Mouse (Mus musculus): Measurements from ENCODE around the gene Rnasek. TPM values are rescaled to one million over a fixed set of nuclear protein-coding genes. Genes with fewer than 3 reads are reported as not detected.

Rnasek gene
- polyA plus RNA-seq, 1 experiment from 2014 or later: 227 TPM

DNA sequence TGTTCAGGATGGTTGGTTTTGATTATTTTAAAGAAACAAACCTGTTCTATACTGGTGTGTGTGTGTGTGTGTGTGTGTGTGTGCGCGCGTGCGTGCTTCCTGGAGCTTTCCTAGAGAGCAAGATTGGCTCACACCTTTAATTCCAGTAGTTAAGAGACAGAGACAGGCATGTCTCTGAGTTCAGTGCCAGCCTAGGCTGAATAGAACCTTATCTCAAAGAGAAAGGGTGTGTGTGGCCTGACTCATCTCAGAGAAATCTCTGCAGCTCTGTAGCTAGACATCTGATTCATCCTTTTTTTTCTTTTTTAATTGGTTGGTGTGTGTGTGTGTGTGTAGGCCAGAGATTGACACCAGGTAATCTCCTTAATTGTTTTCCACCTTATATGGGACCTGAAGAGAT is 19.4 kb upstream of the Rnasek start:
- Histone ChIP-seq H3K27me3 (peaks cover 31% of the 10 kb centered on the region), H3K9ac (no peak overlapping the region), H3K9me3 (replicated peaks) (no peaks in the 10 kb centered on the region), H3K4me2 (no peak overlapping the region), H3K27ac (no peak overlapping the region), H3K4me1 (peaks cover 11% of the 10 kb centered on the region), H3K36me3 (ENCODE audit: poor library complexity, severe bottlenecking) (no peaks in the 10 kb centered on the region), H3K4me3 (no peak overlapping the region)
- 90% methylated on average over 4 of the region's 4 CpGs for WGBS
- ATAC-seq: no peak

GRCm38 (mm10) chr11:70254931-70255531 is 15.4 kb upstream of the Rnasek start, which contains the start of gene Alox12:
Alox12 (minus strand) TSS chr11:70255353.
- 1% methylated on average over 25 of the region's 25 CpGs for WGBS
- peaks cover 63% of the 10 kb centered on the region for H3K27me3 ChIP-seq
- peak within 1 kb of the TSS; percentile 14 for H3K4me3 ChIP-seq
- H3K36me3 ChIP-seq (ENCODE audit: poor library complexity, severe bottlenecking): no peaks in the 10 kb centered on the region
- H3K27ac ChIP-seq: no peak within 1 kb of the TSS
- no peaks in the 10 kb centered on the region for H3K9me3 ChIP-seq (replicated peaks)
- H3K9ac ChIP-seq: no peak within 1 kb of the TSS
- H3K4me1 ChIP-seq: peaks cover 11% of the 10 kb centered on the region
- no peak for ATAC-seq
- peak within 1 kb of the TSS; percentile 31 for H3K4me2 ChIP-seq

- no peak overlapping the region for H3K27ac ChIP-seq
- H3K4me2 ChIP-seq: peak overlapping the region; percentile 31
- peak overlapping the region; percentile 14; the same call in 1 of the 2 replicates for H3K4me3 ChIP-seq
- H3K27me3 ChIP-seq: peaks cover 63% of the 10 kb centered on the region
- ATAC-seq: no peak
- no peak overlapping the region for H3K9ac ChIP-seq
- H3K36me3 ChIP-seq (ENCODE audit: poor library complexity, severe bottlenecking): no peaks in the 10 kb centered on the region
- H3K9me3 ChIP-seq (replicated peaks): no peaks in the 10 kb centered on the region
- peaks cover 11% of the 10 kb centered on the region for H3K4me1 ChIP-seq
- WGBS: 4% methylated on average over 18 of the region's 18 CpGs
Observed at GRCm38 (mm10) chr11:70254337-70254736, 14.7 kb upstream of the Rnasek start.

DNA sequence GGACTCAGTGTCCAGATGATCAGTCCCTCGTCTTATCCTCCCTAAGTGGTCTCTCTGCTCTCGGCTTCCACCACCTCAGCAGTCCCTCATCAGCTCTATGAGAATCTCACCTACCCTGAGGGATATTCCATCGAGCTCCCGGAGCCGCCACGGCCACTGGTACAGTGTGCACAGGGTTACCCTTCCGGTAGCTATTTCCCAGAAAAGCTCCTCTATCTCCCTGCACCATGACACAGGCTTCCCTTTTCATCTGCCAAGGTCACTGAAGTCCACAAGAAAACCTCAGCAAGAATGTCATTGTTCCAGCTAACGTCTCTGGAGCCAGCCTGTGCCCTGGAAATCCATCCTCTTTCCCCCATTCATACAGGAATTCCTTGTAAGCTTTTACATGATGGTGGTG is 12.2 kb upstream of the Rnasek start:
- 84% methylated on average over 8 of the region's 8 CpGs for WGBS
- H3K27me3 ChIP-seq: peaks cover 71% of the 10 kb centered on the region

GRCm38 (mm10) chr11:70250150-70250549 is 10.5 kb upstream of the Rnasek start:
- Histone ChIP-seq H3K4me2 (no peak overlapping the region), H3K4me1 (peaks cover 9% of the 10 kb centered on the region), H3K9me3 (replicated peaks) (no peaks in the 10 kb centered on the region), H3K36me3 (ENCODE audit: poor library complexity, severe bottlenecking) (no peaks in the 10 kb centered on the region), H3K4me3 (no peak overlapping the region), H3K9ac (no peak overlapping the region), H3K27me3 (peaks cover 63% of the 10 kb centered on the region), H3K27ac (no peak overlapping the region)
- 79% methylated on average over 11 of the region's 11 CpGs for WGBS
- ATAC-seq: no peak

More for the DNA sequence above, 12.2 kb upstream of the Rnasek start:
- H3K36me3 ChIP-seq (ENCODE audit: poor library complexity, severe bottlenecking): no peaks in the 10 kb centered on the region
- H3K9me3 ChIP-seq (replicated peaks): no peaks in the 10 kb centered on the region
- no peak overlapping the region for H3K27ac ChIP-seq
- no peak overlapping the region for H3K4me3 ChIP-seq
- H3K4me1 ChIP-seq: peaks cover 11% of the 10 kb centered on the region
- ATAC-seq: no peak
- no peak overlapping the region for H3K9ac ChIP-seq
- H3K4me2 ChIP-seq: no peak overlapping the region

DNA sequence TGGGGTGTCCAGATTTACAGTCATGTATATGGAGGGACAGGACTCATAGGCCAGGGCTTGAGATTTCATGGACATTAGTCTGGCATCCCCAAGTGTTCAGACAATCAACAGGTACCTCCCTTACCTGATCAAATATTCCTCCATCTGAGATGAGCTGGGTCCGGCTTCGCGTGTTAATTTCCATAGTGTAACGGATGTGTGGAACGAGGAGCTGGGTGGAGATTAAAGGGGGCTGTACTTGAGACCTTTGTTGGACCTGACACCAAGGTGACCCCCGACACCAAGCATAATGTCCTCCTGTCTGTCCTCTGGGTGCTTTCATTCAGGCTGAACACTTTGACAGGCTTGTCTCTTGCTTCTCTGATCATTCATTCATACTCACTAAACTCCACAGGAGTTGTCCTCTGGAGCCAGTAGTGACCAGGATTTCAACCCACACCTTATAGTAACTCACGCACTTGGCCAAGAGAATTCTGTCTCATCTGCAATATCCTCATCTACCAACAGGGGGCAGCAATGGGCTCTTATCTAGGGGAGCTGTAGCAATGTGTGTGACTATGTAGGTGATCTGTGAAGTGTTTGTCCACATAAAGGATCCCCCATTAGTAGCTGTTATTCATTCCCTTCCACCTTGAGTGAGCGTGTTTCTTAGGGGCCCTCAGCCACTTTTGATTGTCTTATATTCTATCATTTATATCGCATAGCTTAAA is 7.6 kb upstream of the Rnasek start:
- WGBS: 50% methylated on average over 9 of the region's 9 CpGs
- Histone ChIP-seq H3K36me3 (ENCODE audit: poor library complexity, severe bottlenecking) (no peaks in the 10 kb centered on the region), H3K27ac (no peak overlapping the region), H3K4me2 (no peak overlapping the region), H3K9ac (no peak overlapping the region), H3K4me1 (no peaks in the 10 kb centered on the region), H3K4me3 (no peak overlapping the region), H3K27me3 (peaks cover 40% of the 10 kb centered on the region), H3K9me3 (replicated peaks) (no peaks in the 10 kb centered on the region)
- ATAC-seq: no peak

GRCm38 (mm10) chr11:70242591-70242990 is 2.9 kb upstream of the Rnasek start:
- peaks cover 15% of the 10 kb centered on the region; the same call in 1 of the 2 replicates for H3K27me3 ChIP-seq
- H3K4me2 ChIP-seq: no peak overlapping the region
- no peak overlapping the region for H3K27ac ChIP-seq
- 72% methylated on average over 11 of the region's 11 CpGs for WGBS
- no peak overlapping the region for H3K4me3 ChIP-seq
- H3K9ac ChIP-seq: no peak overlapping the region
- ATAC-seq: no peak
- peaks cover 19% of the 10 kb centered on the region for H3K4me1 ChIP-seq
- no peaks in the 10 kb centered on the region for H3K36me3 ChIP-seq (ENCODE audit: poor library complexity, severe bottlenecking)
- no peaks in the 10 kb centered on the region for H3K9me3 ChIP-seq (replicated peaks)

- peak overlapping the region; percentile 94 for H3K4me3 ChIP-seq
- no peaks in the 10 kb centered on the region for H3K27me3 ChIP-seq
- H3K36me3 ChIP-seq (ENCODE audit: poor library complexity, severe bottlenecking): peaks cover 20% of the 10 kb centered on the region
- 14% methylated on average over 23 of the region's 23 CpGs for WGBS
- no peak for ATAC-seq
- peak overlapping the region; percentile 91 for H3K9ac ChIP-seq
- H3K9me3 ChIP-seq (replicated peaks): no peaks in the 10 kb centered on the region
- peak overlapping the region; percentile 84 for H3K27ac ChIP-seq
- peak overlapping the region; percentile 99 for H3K4me2 ChIP-seq
- H3K4me1 ChIP-seq: peaks cover 32% of the 10 kb centered on the region
Observed at GRCm38 (mm10) chr11:70238591-70239440, 826 bp downstream of the Rnasek start.

DNA sequence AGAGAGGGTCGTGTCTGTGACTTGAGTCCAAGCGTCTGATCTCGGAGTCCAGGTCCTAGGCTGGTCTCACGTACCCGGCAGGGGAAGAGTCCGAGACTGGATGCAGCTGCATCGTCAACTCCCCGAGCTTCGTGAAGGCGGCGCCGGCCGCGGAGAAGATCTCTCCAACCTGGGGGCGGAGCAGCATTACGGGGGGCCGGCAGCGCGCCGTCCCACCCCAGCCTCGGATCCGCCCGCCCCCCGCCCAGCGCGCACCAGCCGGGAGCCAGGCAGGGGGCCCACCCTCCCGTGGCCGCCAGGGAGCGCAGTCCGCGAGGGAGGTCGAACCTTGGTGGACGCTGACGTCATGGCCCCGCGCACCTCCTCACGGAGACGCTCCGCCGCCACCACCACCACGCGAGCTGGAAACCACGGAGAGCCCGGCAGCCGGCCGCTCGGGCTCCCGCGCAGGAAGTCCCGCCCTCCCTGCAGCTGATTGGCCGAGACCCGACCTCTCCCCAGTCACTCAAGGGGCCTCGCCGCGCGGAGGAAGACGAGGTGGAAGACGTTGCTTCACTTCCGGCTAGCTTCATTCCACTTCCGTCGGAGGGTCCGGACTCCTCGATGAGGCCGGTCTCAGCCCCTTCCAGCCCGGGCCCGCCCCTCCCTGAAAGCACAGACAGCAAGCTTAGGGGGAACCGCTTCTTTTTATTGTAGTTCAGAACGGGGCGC is 2.0 kb downstream of the Rnasek start, which contains the start of gene 0610010K14Rik:
TSS of gene 0610010K14Rik (minus strand) at position 458 of the 711 bp plus-strand sequence.
- Histone ChIP-seq H3K4me1 (peaks cover 38% of the 10 kb centered on the region), H3K4me3 (peak within 1 kb of the TSS; percentile 94), H3K27ac (peak within 1 kb of the TSS; percentile 89), H3K4me2 (peak within 1 kb of the TSS; percentile 99), H3K9me3 (replicated peaks) (no peaks in the 10 kb centered on the region), H3K27me3 (no peaks in the 10 kb centered on the region), H3K36me3 (ENCODE audit: poor library complexity, severe bottlenecking) (peaks cover 20% of the 10 kb centered on the region), H3K9ac (peak within 1 kb of the TSS; percentile 91)
- ATAC-seq: peak; percentile 95
- WGBS: under 1% methylated on average over 65 of the region's 70 CpGs

DNA sequence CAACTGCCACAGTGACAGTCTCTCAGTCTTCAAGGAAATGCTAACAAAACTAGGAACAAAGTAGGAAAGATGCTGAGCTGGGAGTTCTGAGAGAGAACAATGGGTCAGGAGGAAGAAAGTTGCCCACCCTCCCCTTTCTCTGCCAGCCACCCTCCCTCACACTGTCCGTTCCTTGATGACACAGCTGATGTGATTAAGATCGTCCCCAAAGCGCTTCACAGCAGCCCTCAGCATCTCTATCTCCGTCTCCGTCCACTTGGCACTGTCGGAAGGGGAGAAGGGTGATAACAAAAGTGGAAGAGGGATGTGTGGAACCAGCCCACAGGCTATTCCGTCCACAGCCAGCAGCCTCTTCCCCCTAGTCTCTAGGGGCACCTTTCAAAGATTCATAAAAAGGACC is 2.9 kb downstream of the Rnasek start:
- no peak for ATAC-seq
- H3K36me3 ChIP-seq (ENCODE audit: poor library complexity, severe bottlenecking): peaks cover 20% of the 10 kb centered on the region
- peak overlapping the region; percentile 94 for H3K4me3 ChIP-seq
- H3K9ac ChIP-seq: peak overlapping the region; percentile 80
- no peaks in the 10 kb centered on the region for H3K27me3 ChIP-seq
- peak overlapping the region; percentile 99 for H3K4me2 ChIP-seq
- H3K4me1 ChIP-seq: peaks cover 42% of the 10 kb centered on the region
- WGBS: 35% methylated on average over 7 of the region's 7 CpGs
- no peaks in the 10 kb centered on the region for H3K9me3 ChIP-seq (replicated peaks)
- H3K27ac ChIP-seq: peak overlapping the region; percentile 89

DNA sequence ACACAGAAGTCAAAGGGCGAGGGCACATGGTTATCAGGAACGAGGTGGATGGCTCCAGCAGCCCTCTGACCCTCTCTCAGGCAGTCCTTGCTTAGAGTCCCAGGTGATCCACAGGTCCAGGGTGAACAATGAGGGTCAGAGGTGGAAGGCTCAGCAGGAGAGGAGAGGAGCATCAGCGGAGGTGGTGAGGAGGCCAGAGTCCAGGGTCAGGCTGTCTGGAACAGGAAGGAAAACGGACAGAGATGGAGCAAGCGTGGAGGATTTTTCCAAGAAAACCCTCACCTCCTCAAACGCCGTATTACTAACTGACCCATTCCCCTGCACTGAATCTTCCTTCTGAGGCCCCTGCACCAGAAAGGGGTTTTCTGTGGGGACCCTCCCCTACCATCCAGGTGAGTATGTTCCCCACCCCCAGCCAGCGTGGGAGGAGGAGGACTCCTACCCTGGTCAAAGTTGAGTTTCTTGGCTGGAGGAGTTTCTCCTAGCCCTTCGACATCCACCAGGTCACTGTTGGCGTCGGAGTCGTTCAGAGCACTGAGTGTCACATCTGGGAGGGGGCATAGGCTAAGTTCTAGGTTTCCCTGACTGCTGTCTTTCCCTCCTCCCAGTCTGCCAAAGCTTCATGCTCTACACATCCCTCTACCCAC is 4.3 kb downstream of the Rnasek start:
- Histone ChIP-seq H3K9me3 (replicated peaks) (no peaks in the 10 kb centered on the region), H3K36me3 (ENCODE audit: poor library complexity, severe bottlenecking) (peaks cover 20% of the 10 kb centered on the region), H3K27me3 (peaks cover 7% of the 10 kb centered on the region; the same call in 1 of the 2 replicates), H3K4me2 (no peak overlapping the region), H3K4me1 (peaks cover 38% of the 10 kb centered on the region), H3K27ac (no peak overlapping the region), H3K9ac (no peak overlapping the region), H3K4me3 (no peak overlapping the region)
- 92% methylated on average over 12 of the region's 12 CpGs for WGBS
- ATAC-seq: no peak
